Mouse (Mus musculus) kidney, adult 2 months (tissue): ENCODE measurements around the gene Fgfr3. TPM values are rescaled to one million over a fixed set of nuclear protein-coding genes. Genes with fewer than 3 reads are reported as not detected.

ENCODE experiments used
- DNase-seq: peaks from one replicate; pipeline ENCODE4 v3.0.0; 2021
- H3K27ac ChIP-seq: fragments of 200-500 bp; 2 replicates; pipeline ENCODE4 v1.5.1; 2012; ENCODE audit warnings: low read depth, low read length, control low read depth, inconsistent platforms; ENCODE audit not compliant: insufficient read depth
- H3K27me3 ChIP-seq: fragments of 200-500 bp; replicated peaks from 2 replicates; pipeline ENCODE4 v1.6.1; 2012; ENCODE audit warnings: mild to moderate bottlenecking, moderate library complexity, low read length, inconsistent platforms; ENCODE audit not compliant: control insufficient read depth, insufficient read depth
- H3K36me3 ChIP-seq: fragments of 200-500 bp; 2 replicates; pipeline ENCODE4 v1.6.1; 2012; ENCODE audit warnings: mild to moderate bottlenecking, moderate library complexity, low read length, inconsistent platforms; ENCODE audit not compliant: control insufficient read depth, insufficient read depth
- H3K4me1 ChIP-seq: fragments of 200-500 bp; 2 replicates; pipeline ENCODE4 v1.6.1; 2011; ENCODE audit warnings: low read length; ENCODE audit not compliant: control insufficient read depth, insufficient read depth
- H3K4me3 ChIP-seq: fragments of 200-500 bp; 2 replicates; pipeline ENCODE4 v1.5.1; 2011; ENCODE audit warnings: mild to moderate bottlenecking, low read depth, low read length, control low read depth; ENCODE audit not compliant: insufficient read depth
- CTCF ChIP-seq: fragments of 200-500 bp; conservative IDR thresholded peaks from 2 replicates; pipeline ENCODE4 v1.5.1; 2011; ENCODE audit warnings: low read depth, mild to moderate bottlenecking, control low read depth, low read length, moderate library complexity, mixed read lengths; ENCODE audit not compliant: insufficient read depth, insufficient read length
- POLR2A ChIP-seq: fragments of 200-500 bp; IDR thresholded peaks from one replicate; pipeline ENCODE4 v1.6.1; 2011; ENCODE audit warnings: low read depth, low read length, control low read depth
- WGBS: fragments of 180-500 bp; shearing (Covaris S2); methylation state at CpG from one replicate; pipeline ENCODE4 v1.1.7; 2018; 5-methylcytosine and 5-hydroxymethylcytosine counted together
- polyA plus RNA-seq: library from polyadenylated mRNA; depleted of rRNA; stranded (reverse); fragments of >200 nt; gene quantifications from 2 replicates; pipeline ENCODE4 v1.2.3, GENCODE M21; 2012

The Fgfr3 gene
- polyA plus RNA-seq, 1 experiment: 63.7 TPM

- no peaks in the 10 kb centered on the region; the same call in 1 of the 2 replicates for H3K27me3 ChIP-seq
- H3K36me3 ChIP-seq: no peaks in the 10 kb centered on the region
- TF ChIP-seq POLR2A: no peak
- no peak for TF ChIP-seq CTCF
- H3K27ac ChIP-seq: no peak overlapping the region
- H3K4me1 ChIP-seq: 0 out of 2 replicates have a peak, but pooled peaks cover 4% of the 10 kb centered on the region
- DNase-seq: no peak
- no peak overlapping the region for H3K4me3 ChIP-seq
- 65% methylated on average over 13 of the region's 13 CpGs for WGBS
Observed at GRCm38 (mm10) chr5:33700010-33700409, 21.5 kb upstream of the Fgfr3 start.

GRCm38 (mm10) chr5:33701832-33702231 is 19.6 kb upstream of the Fgfr3 start:
- Histone ChIP-seq H3K36me3 (no peaks in the 10 kb centered on the region), H3K4me1 (peaks cover 10% of the 10 kb centered on the region; the same call in 1 of the 2 replicates), H3K27me3 (no peaks in the 10 kb centered on the region), H3K27ac (no peak overlapping the region), H3K4me3 (no peak overlapping the region)
- 65% methylated on average over 11 of the region's 11 CpGs for WGBS
- TF ChIP-seq POLR2A (no peak), CTCF (no peak)
- peak; percentile 43 for DNase-seq

DNA sequence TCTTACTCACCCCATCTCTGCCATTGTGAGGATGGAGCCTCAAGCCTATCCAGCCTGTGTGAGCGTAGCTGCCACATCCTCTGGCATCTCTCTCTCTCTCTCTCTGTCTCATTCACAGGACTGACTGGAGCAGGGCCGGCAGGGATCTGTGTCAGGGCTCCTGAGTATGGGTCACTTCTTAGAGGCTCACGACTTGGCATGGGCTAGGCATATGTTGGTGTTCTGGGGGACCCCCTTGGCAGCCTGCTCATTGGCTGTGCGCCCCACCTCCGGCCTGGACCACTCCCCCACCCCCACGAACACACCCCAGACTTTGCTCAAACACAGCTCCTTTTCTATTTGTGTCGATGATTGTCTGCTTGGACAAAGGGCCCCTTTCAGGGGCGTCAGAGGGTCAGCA is 17.5 kb upstream of the Fgfr3 start:
- TF ChIP-seq POLR2A (no peak), CTCF (no peak)
- H3K4me3 ChIP-seq: no peak overlapping the region
- DNase-seq: no peak
- H3K27ac ChIP-seq: no peak overlapping the region
- no peaks in the 10 kb centered on the region for H3K27me3 ChIP-seq
- 86% methylated on average over 8 of the region's 8 CpGs for WGBS
- peaks cover 17% of the 10 kb centered on the region; the same call in 1 of the 2 replicates for H3K4me1 ChIP-seq
- no peaks in the 10 kb centered on the region for H3K36me3 ChIP-seq

GRCm38 (mm10) chr5:33704945-33705611 is 16.4 kb upstream of the Fgfr3 start:
- Histone ChIP-seq H3K27ac (no peak overlapping the region), H3K4me3 (no peak overlapping the region), H3K27me3 (no peaks in the 10 kb centered on the region), H3K4me1 (peaks cover 17% of the 10 kb centered on the region; the same call in 1 of the 2 replicates), H3K36me3 (no peaks in the 10 kb centered on the region)
- TF ChIP-seq POLR2A: no peak
- no peak for TF ChIP-seq CTCF
- WGBS: 44% methylated on average over 11 of the region's 11 CpGs
- DNase-seq: no peak

GRCm38 (mm10) chr5:33705612-33706349 is 15.7 kb upstream of the Fgfr3 start:
- TF ChIP-seq CTCF: no peak
- TF ChIP-seq POLR2A: no peak
- WGBS: 62% methylated on average over 9 of the region's 9 CpGs
- no peaks in the 10 kb centered on the region for H3K36me3 ChIP-seq
- peak; percentile 46 for DNase-seq
- no peak overlapping the region for H3K4me3 ChIP-seq
- H3K27ac ChIP-seq: no peak overlapping the region
- peaks cover 17% of the 10 kb centered on the region; the same call in 1 of the 2 replicates for H3K4me1 ChIP-seq
- H3K27me3 ChIP-seq: no peaks in the 10 kb centered on the region

DNA sequence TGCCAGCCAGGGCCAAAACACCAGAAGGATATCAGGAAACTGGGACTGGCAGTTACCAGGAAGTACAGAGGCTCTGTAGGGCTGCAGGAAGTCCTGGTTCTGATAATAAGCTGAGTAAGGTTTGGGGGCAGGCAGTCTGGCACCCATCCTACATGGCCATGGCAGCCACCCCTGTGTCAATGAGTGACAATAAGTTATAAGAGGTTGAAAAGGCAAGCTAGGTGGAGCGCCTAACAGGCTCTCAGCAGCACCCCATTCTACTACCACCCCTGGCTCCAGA is 15.2 kb upstream of the Fgfr3 start:
- DNase-seq: no peak
- no peak overlapping the region for H3K4me3 ChIP-seq
- 69% methylated on average over 1 of the region's 1 CpGs for WGBS
- no peak overlapping the region for H3K27ac ChIP-seq
- TF ChIP-seq CTCF (no peak), POLR2A (no peak)
- H3K27me3 ChIP-seq: no peaks in the 10 kb centered on the region
- no peaks in the 10 kb centered on the region for H3K36me3 ChIP-seq
- peaks cover 17% of the 10 kb centered on the region; the same call in 1 of the 2 replicates for H3K4me1 ChIP-seq

DNA sequence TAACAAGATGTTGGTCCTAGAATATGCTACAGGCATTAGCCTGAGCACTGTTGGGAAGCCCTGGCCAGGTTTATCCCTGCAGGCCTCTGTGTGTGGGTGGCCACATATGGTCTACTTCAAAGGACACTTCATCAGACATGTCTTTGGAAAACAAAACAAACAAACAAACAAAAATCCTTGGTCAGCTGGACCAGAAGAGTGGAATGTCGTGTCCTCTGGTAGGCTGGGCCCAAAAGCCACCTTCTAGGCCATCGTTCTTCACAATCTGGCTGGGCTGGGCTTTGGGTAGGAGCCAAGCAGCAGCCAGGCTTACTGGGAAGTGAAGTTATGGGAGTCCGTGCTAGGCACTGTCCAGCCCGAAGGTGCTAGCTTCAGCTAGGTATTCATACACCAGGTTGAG is 14.3 kb upstream of the Fgfr3 start:
- Histone ChIP-seq H3K27ac (no peak overlapping the region), H3K4me3 (no peak overlapping the region), H3K4me1 (peaks cover 17% of the 10 kb centered on the region; the same call in 1 of the 2 replicates), H3K27me3 (no peaks in the 10 kb centered on the region), H3K36me3 (no peaks in the 10 kb centered on the region)
- TF ChIP-seq POLR2A (no peak), CTCF (no peak)
- DNase-seq: no peak
- WGBS: 33% methylated on average over 4 of the region's 4 CpGs
